Mouse (Mus musculus) gastrocnemius, adult 2 months (tissue): ENCODE measurements around the gene Hoxb6. TPM values are rescaled to one million over a fixed set of nuclear protein-coding genes. Genes with fewer than 3 reads are reported as not detected.

Experiments used
- DNase-seq: peaks from one replicate; pipeline ENCODE4 v3.0.0; 2022
- H3K27ac ChIP-seq: fragments of 200-600 bp; 2 replicates; pipeline ENCODE4 v1.8.1; 2022; ENCODE audit warnings: mild to moderate bottlenecking
- H3K4me3 ChIP-seq: fragments of 200-600 bp; 2 replicates; pipeline ENCODE4 v1.8.1; 2022; ENCODE audit warnings: mild to moderate bottlenecking, moderate library complexity
- CTCF ChIP-seq: fragments of 200-600 bp; IDR thresholded peaks from 2 replicates; pipeline ENCODE4 v1.8.1; 2022; ENCODE audit warnings: antibody characterized with exemption, mild to moderate bottlenecking, moderate library complexity
- intact Hi-C: fragments of 180-260 bp; cut with DNase I; formaldehyde crosslinking; loops from one replicate; pipeline ENCODE4 v1.15.1; 2025
- total RNA-seq, 2 experiments: library from RNA; stranded (reverse); gene quantifications; 2 replicates each; pipeline ENCODE4 v1.2.3; 2021

The Hoxb6 gene
- total RNA-seq, 2 experiments from 2014 or later = 0.56 to 0.64 TPM

DNA sequence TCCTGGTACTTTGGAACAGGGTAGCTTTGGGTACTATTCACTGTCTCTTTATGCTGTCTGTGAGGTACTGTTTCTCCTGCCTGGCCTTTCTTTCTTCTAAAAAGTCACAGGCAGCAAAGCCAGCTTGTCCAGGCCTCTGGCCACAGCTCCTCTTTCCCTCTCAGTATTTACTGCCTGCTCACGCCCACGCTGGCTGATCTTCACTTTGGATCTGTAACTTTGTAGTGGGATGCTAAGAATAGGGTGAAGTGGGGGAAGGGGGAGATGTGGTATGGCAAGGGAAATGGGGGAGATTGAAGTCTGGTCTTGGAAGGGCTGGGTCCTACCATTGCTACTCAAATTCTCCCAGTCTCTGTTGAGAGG is 41.7 kb downstream of the Hoxb6 start:
- no peak for TF ChIP-seq CTCF
- Histone ChIP-seq H3K4me3 (no peak overlapping the region), H3K27ac (no peak overlapping the region)
- no peak for DNase-seq
- intact Hi-C loops = no loop called here

DNA sequence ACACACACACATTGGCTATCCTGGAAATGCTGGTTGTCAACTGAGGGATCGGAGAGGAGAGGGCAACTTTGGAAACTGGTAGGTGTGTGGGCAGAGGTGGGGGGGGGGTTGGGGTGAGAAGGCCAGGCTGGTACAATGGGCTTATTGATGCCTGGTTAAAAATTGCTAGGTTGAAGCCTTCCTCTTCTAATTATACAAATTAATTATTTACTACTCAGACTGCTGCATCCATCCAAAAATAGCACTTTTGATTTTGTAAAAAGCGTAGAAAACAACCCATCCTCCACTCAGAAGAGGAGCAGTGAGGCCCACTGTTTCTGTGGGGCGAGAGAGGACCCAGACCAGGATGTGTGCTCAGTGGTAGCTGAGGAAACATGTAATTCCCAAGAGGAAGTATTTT is 42.7 kb downstream of the Hoxb6 start:
- intact Hi-C loops = no loop called here
- H3K27ac ChIP-seq = no peak overlapping the region
- H3K4me3 ChIP-seq = no peak overlapping the region
- TF ChIP-seq CTCF = no peak
- DNase-seq = no peak

GRCm38 (mm10) chr11:96336597-96336996 is 44.3 kb downstream of the Hoxb6 start:
- no peak for TF ChIP-seq CTCF
- no peak overlapping the region for H3K4me3 ChIP-seq
- intact Hi-C loops = no loop called here
- H3K27ac ChIP-seq = no peak overlapping the region
- no peak for DNase-seq

- Histone ChIP-seq H3K27ac (no peak overlapping the region), H3K4me3 (no peak overlapping the region)
- intact Hi-C loops = no loop called here
- TF ChIP-seq CTCF = no peak
- no peak for DNase-seq
These were observed 44.8 kb downstream of the Hoxb6 start for GRCm38 (mm10) chr11:96337026-96337425.

DNA sequence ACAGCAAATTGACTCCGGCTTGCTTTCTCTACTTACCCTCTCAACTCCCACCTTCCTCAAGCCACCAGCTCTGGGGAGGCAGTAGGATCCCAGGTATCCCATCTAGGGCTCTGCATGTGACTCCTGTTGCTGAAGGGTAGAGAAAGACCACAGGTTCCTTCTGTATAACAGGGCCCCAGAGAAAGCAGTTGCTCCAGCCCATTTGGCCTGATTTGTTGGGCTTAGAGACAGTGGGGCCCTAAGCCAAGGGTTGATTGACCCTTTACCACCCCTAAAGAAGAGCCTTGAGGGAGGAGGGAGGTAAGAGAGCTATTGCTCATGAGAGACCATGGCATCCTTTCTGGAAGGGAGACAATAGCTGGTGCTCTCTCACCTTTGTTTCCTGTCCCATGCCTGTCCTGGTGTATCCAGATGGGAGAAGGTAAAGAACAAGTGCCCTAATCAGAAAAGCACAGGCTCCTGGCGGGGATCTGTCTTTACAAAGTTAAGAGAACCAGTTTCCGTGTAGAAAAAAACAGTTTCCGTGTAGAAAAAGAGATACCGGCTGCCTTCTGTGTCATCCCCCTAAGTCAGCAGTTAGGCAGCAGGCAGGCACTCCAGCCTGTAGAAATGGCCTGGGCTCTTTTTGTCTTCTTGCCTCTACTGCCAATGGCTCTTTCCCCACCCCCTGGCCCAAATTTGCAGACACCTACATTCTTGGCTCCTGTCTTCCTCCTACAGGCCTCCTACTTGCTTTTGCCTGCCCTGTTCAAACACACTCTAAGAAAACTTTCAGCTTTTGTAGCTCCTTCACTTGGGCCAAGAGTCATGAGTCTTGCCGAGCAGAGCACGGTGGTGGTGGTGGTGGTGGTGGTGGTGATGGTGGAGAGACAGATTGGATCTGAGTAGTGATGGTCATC is 46.9 kb downstream of the Hoxb6 start:
- intact Hi-C loops = no loop called here
- no peak for TF ChIP-seq CTCF
- Histone ChIP-seq H3K4me3 (no peak overlapping the region), H3K27ac (no peak overlapping the region)
- no peak for DNase-seq

DNA sequence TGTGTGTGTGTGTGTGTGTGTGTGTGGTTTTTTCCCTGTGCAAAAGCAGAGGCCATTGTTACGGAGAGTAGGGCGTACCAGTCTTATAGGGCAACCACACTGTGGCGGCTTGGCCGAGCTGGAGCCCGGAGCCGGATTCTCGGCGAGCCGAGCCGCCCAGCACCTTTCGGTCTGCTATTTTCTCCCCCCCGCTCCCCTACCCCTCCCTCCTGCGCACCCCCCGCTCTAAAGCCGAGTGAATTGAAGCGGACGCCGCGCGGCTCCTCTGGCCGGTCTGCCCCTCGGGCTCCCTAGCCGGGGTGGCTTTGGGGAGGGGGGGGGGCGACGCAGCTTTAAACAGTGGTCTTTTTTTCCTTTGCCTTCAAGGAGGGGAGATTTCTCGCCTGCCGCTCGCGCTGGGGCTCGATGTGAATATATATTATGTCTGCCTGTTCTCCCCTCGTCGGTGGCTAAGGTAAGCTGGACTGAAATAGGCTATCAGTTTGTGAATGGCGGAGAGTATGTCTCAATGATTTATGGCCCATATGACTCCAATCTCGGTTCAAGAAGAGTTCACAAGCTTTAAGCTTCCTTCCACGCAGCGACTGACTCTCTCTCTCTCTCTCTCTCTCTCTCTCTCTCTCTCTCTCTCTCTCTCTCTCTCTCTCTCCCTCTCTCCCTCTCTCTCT is 48.6 kb downstream of the Hoxb6 start:
- no peak for TF ChIP-seq CTCF
- intact Hi-C loops = no loop called here
- peak overlapping the region; percentile 35; the same call in 1 of the 2 replicates for H3K27ac ChIP-seq
- peak overlapping the region; percentile 70 for H3K4me3 ChIP-seq
- no peak for DNase-seq

DNA sequence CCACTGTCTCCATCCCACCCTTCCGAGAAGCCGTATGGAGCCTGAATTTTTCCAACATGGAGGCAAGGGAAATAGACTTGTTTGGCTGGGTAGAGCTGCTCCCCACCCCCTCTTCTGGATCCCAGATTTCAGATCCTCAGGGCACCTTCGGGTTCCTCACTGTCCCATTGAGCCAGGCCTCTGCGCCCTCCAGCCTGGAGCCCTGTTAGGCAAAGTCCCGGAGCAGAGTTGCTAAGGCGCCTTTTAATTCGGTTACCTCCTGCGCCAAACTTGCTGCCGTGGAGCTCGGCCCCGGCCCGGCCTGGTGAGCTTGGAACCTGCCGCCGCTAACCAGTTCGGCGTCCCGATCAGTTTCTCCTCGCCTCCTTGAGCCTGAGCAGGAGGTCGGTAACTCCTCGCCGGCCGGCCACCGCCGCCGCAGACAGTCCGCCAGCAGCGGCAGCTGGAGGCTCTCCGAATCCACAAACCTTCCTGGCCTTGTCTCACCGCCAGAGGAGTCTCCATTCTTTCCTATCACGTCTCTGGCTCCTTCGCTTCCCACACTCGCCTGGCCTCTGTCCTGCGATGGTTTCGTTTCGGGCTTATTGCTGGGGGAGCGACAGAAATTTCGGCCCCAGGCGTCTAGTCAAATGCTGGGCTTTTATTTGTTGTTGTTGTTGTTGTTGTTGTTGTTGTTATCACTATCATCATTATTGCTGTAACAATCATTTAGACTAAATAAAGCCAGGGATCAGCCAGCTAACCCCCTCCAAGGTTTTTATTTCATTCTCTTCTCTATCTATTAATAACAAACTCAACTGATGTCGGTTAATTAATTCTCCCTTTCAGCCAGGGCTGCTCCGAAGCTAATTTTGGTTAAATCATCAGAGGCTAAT is 49.7 kb downstream of the Hoxb6 start:
- intact Hi-C loops = no loop called here
- peak overlapping the region; percentile 71 for H3K27ac ChIP-seq
- H3K4me3 ChIP-seq = peak overlapping the region; percentile 70
- DNase-seq = peak; percentile 39
- no peak for TF ChIP-seq CTCF

GRCm38 (mm10) chr11:96342576-96342930 is 50.3 kb downstream of the Hoxb6 start:
- DNase-seq = no peak
- intact Hi-C loops = no loop called here
- H3K27ac ChIP-seq = no peak overlapping the region
- no peak overlapping the region for H3K4me3 ChIP-seq
- TF ChIP-seq CTCF = no peak

- Histone ChIP-seq H3K27ac (no peak overlapping the region), H3K4me3 (no peak overlapping the region)
- no peak for TF ChIP-seq CTCF
- intact Hi-C loops = no loop called here
- no peak for DNase-seq
These were observed 51.0 kb downstream of the Hoxb6 start for GRCm38 (mm10) chr11:96343206-96343745.

GRCm38 (mm10) chr11:96344061-96344877 is 52.0 kb downstream of the Hoxb6 start:
- Histone ChIP-seq H3K27ac (no peak overlapping the region), H3K4me3 (no peak overlapping the region)
- no peak for DNase-seq
- no peak for TF ChIP-seq CTCF
- intact Hi-C loops = no loop called here

DNA sequence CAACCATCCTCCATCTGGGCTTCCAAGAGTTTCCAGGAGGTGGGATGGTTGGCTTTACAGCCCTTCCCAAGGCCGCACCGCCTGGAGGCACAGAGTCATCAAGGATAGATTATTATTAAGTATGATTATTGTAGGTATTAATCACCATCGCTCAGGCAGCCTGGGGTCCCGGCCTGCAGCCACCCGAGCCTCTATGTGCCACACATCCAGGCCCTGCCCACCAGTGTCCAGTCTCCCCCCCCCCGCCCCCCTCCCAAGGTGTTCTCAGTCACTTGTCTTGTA is 52.5 kb downstream of the Hoxb6 start:
- DNase-seq = no peak
- TF ChIP-seq CTCF = no peak
- H3K4me3 ChIP-seq = no peak overlapping the region
- intact Hi-C loops = no loop called here
- no peak overlapping the region for H3K27ac ChIP-seq
